Mouse (Mus musculus) liver, postnatal 0 days (tissue): ENCODE data around the gene Lipt2. TPM values are rescaled to one million over a fixed set of nuclear protein-coding genes. Genes with fewer than 3 reads are reported as not detected.

Source experiments
- ATAC-seq: fragments of 200-750 bp; cut with Nextera tagmentation; 2 replicates; pipeline ENCODE4 v1.8.0; 2017; ENCODE audit warnings: mild to moderate bottlenecking, moderate library complexity
- DNase-seq: peaks from one replicate; pipeline ENCODE4 v3.0.0-alpha.2; 2016
- H3K27ac ChIP-seq: fragments of 300-500 bp; sonication (generic); 2 replicates; pipeline ENCODE4 v1.5.1; 2014; ENCODE audit warnings: antibody characterized with exemption, moderate library complexity, mild to moderate bottlenecking, low read depth
- H3K27me3 ChIP-seq: fragments of 300-500 bp; sonication (generic); 2 replicates; pipeline ENCODE4 v1.6.1; 2014; ENCODE audit warnings: low read length, control low read depth, mixed read lengths; ENCODE audit not compliant: insufficient read depth
- H3K36me3 ChIP-seq: fragments of 300-500 bp; sonication (generic); replicated peaks from 2 replicates; pipeline ENCODE4 v1.6.1; 2014; ENCODE audit warnings: mild to moderate bottlenecking, control low read depth, low read length, moderate library complexity, mixed read lengths; ENCODE audit not compliant: insufficient read depth
- H3K4me1 ChIP-seq: fragments of 300-500 bp; sonication (generic); 2 replicates; pipeline ENCODE4 v1.6.1; 2014; ENCODE audit warnings: antibody characterized with exemption, mild to moderate bottlenecking, control low read depth; ENCODE audit not compliant: insufficient read depth
- H3K4me2 ChIP-seq: fragments of 300-500 bp; sonication (generic); 2 replicates; pipeline ENCODE4 v1.6.1; 2014; ENCODE audit warnings: low read depth, mild to moderate bottlenecking, low read length, moderate library complexity, mixed read lengths
- H3K4me3 ChIP-seq: fragments of 300-500 bp; sonication (generic); 2 replicates; pipeline ENCODE4 v1.5.1; 2014; ENCODE audit warnings: low read depth, low read length
- H3K9ac ChIP-seq: fragments of 300-500 bp; sonication (generic); replicated peaks from 2 replicates; pipeline ENCODE4 v1.6.1; 2014; ENCODE audit warnings: mild to moderate bottlenecking, moderate library complexity
- H3K9me3 ChIP-seq: fragments of 300-500 bp; sonication (generic); 2 replicates; pipeline ENCODE4 v1.6.1; 2016; ENCODE audit warnings: mild to moderate bottlenecking, control low read depth, low read length, mixed read lengths
- CTCF ChIP-seq: sonication (generic); IDR thresholded peaks from 2 replicates; pipeline ENCODE4 v1.5.1; 2016; ENCODE audit warnings: antibody characterized with exemption, low read depth
- EP300 ChIP-seq: IDR thresholded peaks from 2 replicates; pipeline ENCODE4 v1.6.1; 2016; ENCODE audit warnings: antibody characterized with exemption, low read depth, mild to moderate bottlenecking
- WGBS: fragments of 180-500 bp; shearing (Covaris S2); extraction: QIAGEN DNeasy Blood & Tissue Kit; methylation state at CpG from one replicate; pipeline ENCODE4 v1.1.7; 2014; ENCODE audit not compliant: insufficient replicate concordance; 5-methylcytosine and 5-hydroxymethylcytosine counted together
- polyA plus RNA-seq: library from polyadenylated mRNA; unstranded; fragments of >200 nt; fragmentation: Nextera tagmentation; extraction: Ambion mirVana; gene quantifications from 2 replicates; pipeline ENCODE4 v1.2.1, GENCODE M21; 2015

Gene Lipt2
- polyA plus RNA-seq, 1 experiment from 2014 or later: 6.4 TPM

DNA sequence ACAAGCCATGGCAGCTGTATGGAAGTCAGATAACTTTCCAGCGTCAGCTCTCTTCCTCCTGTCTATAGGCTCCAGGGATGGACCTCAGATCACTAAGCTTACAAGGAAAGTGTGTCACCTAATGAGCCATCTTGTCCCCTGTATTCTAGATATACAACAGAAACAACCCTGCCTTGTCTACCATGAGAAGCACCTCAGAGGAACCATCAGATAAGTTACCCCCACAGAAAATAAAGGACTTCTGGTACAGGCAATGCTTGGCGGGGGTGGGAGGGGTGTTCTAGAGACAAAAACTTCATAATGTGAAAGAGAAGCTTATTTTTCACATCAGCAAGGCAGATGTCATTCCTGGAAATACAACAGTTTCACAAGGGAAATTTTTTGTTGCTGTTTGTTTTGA, 47.1 kb downstream of the Lipt2 start:
- DNase-seq (no peak), ATAC-seq (no peak)
- Histone ChIP-seq H3K9me3 (no peaks in the 10 kb centered on the region), H3K36me3 (no peaks in the 10 kb centered on the region), H3K4me1 (peaks cover 11% of the 10 kb centered on the region; the same call in 1 of the 2 replicates), H3K9ac (no peak overlapping the region), H3K4me3 (no peak overlapping the region), H3K27ac (no peak overlapping the region), H3K27me3 (no peaks in the 10 kb centered on the region), H3K4me2 (no peak overlapping the region)
- 76% methylated on average over 2 of the region's 2 CpGs for WGBS
- no peak for TF ChIP-seq EP300
- TF ChIP-seq CTCF: no peak

- Histone ChIP-seq H3K27ac (no peak overlapping the region), H3K4me2 (no peak overlapping the region), H3K4me1 (peaks cover 11% of the 10 kb centered on the region; the same call in 1 of the 2 replicates), H3K9me3 (no peaks in the 10 kb centered on the region), H3K27me3 (no peaks in the 10 kb centered on the region), H3K4me3 (no peak overlapping the region), H3K36me3 (no peaks in the 10 kb centered on the region), H3K9ac (no peak overlapping the region)
- TF ChIP-seq EP300: no peak
- no peak for TF ChIP-seq CTCF
- no peak for DNase-seq
- ATAC-seq: no peak
These were observed 48.8 kb downstream of the Lipt2 start for GRCm38 (mm10) chr7:100207886-100208285.

Other genes with a start within 250 kb of the Lipt2 start
- gene Rnf169, start 178.8 kb upstream of the Lipt2 start, polyA plus RNA-seq: 2.5 and 2.8 TPM in 2 replicates
- not detected in 2 replicates for gene Chrdl2, start 153.1 kb upstream of the Lipt2 start, polyA plus RNA-seq
- gene Pold3, start 37.7 kb upstream of the Lipt2 start, polyA plus RNA-seq: 17.2 and 21.8 TPM in 2 replicates
- 1.4 and 1.6 TPM in 2 replicates for gene Kcne3, start 17.2 kb downstream of the Lipt2 start, polyA plus RNA-seq
- 0.91 and 0.96 TPM in 2 replicates for gene Pgm2l1, start 68.1 kb downstream of the Lipt2 start, polyA plus RNA-seq
- gene P4ha3, start 126.2 kb downstream of the Lipt2 start, polyA plus RNA-seq: 0.19 and 0.27 TPM in 2 replicates
- gene C2cd3, start 213.0 kb downstream of the Lipt2 start, polyA plus RNA-seq: 4.8 and 5.1 TPM in 2 replicates
- gene Ppme1, start 213.0 kb downstream of the Lipt2 start, polyA plus RNA-seq: 18.1 and 18.2 TPM in 2 replicates